Mouse (Mus musculus) midbrain, embryonic 12.5 days (tissue): ENCODE results near the gene Socs2. TPM values are rescaled to one million over a fixed set of nuclear protein-coding genes. Genes with fewer than 3 reads are reported as not detected.

Source experiments
- ATAC-seq: fragments of 200-750 bp; cut with Nextera tagmentation; 2 replicates; pipeline ENCODE4 v1.8.0; 2017; ENCODE audit warnings: low read depth, moderate TSS enrichment, moderate library complexity; ENCODE audit not compliant: low FRiP score
- H3K27ac ChIP-seq: fragments of 300-500 bp; sonication (generic); replicated peaks from 2 replicates; pipeline ENCODE4 v1.5.1; 2016; ENCODE audit warnings: mild to moderate bottlenecking
- H3K27me3 ChIP-seq: fragments of 300-500 bp; sonication (generic); 2 replicates; pipeline ENCODE4 v1.6.1; 2016; ENCODE audit warnings: mild to moderate bottlenecking
- H3K36me3 ChIP-seq: fragments of 300-500 bp; sonication (generic); 2 replicates; pipeline ENCODE4 v1.6.1; 2016
- H3K4me1 ChIP-seq: fragments of 300-500 bp; sonication (generic); 2 replicates; pipeline ENCODE4 v1.6.1; 2016
- H3K4me2 ChIP-seq: fragments of 300-500 bp; sonication (generic); replicated peaks from 2 replicates; pipeline ENCODE4 v1.6.1; 2016; ENCODE audit warnings: mild to moderate bottlenecking, moderate library complexity
- H3K4me3 ChIP-seq: fragments of 300-500 bp; sonication (generic); 2 replicates; pipeline ENCODE4 v1.5.1; 2016; ENCODE audit warnings: mild to moderate bottlenecking
- H3K9ac ChIP-seq: fragments of 300-500 bp; sonication (generic); replicated peaks from 2 replicates; pipeline ENCODE4 v1.6.1; 2016; ENCODE audit warnings: mild to moderate bottlenecking, moderate library complexity
- H3K9me3 ChIP-seq: fragments of 300-500 bp; sonication (generic); 2 replicates; pipeline ENCODE4 v1.6.1; 2016; ENCODE audit warnings: mild to moderate bottlenecking
- WGBS: fragments of 180-500 bp; shearing (Covaris S2); methylation state at CpG from one replicate; pipeline ENCODE4 v1.1.7; 2016; 5-methylcytosine and 5-hydroxymethylcytosine counted together
- polyA plus RNA-seq: library from polyadenylated mRNA; unstranded; fragments of >200 nt; fragmentation: Nextera tagmentation; extraction: Ambion mirVana; gene quantifications from 2 replicates; pipeline ENCODE4 v1.2.1, GENCODE M21; 2016

The Socs2 gene
- polyA plus RNA-seq = 37.9 and 38.4 TPM in 2 replicates

GRCm38 (mm10) chr10:95416685-95417495 is at the start of gene Socs2:
Socs2 (minus strand) TSS chr10:95417180.
- Histone ChIP-seq H3K27me3 (peaks cover 16% of the 10 kb centered on the region), H3K4me1 (peaks cover 15% of the 10 kb centered on the region), H3K9ac (peak within 1 kb of the TSS; percentile 87), H3K36me3 (no peaks in the 10 kb centered on the region), H3K4me2 (peak within 1 kb of the TSS; percentile 98), H3K9me3 (no peaks in the 10 kb centered on the region), H3K27ac (peak within 1 kb of the TSS; percentile 85), H3K4me3 (peak within 1 kb of the TSS; percentile 71)
- WGBS = under 1% methylated on average over 57 of the region's 66 CpGs
- ATAC-seq = peak; percentile 85

GRCm38 (mm10) chr10:95465485-95465896 is 48.5 kb upstream of the Socs2 start:
- no peak overlapping the region for H3K4me3 ChIP-seq
- 73% methylated on average over 4 of the region's 4 CpGs for WGBS
- H3K9me3 ChIP-seq = no peaks in the 10 kb centered on the region
- H3K4me2 ChIP-seq = no peak overlapping the region
- H3K9ac ChIP-seq = no peak overlapping the region
- no peak for ATAC-seq
- no peaks in the 10 kb centered on the region for H3K27me3 ChIP-seq
- H3K36me3 ChIP-seq = no peaks in the 10 kb centered on the region
- no peak overlapping the region for H3K27ac ChIP-seq
- H3K4me1 ChIP-seq = peaks cover 7% of the 10 kb centered on the region; the same call in 1 of the 2 replicates

DNA sequence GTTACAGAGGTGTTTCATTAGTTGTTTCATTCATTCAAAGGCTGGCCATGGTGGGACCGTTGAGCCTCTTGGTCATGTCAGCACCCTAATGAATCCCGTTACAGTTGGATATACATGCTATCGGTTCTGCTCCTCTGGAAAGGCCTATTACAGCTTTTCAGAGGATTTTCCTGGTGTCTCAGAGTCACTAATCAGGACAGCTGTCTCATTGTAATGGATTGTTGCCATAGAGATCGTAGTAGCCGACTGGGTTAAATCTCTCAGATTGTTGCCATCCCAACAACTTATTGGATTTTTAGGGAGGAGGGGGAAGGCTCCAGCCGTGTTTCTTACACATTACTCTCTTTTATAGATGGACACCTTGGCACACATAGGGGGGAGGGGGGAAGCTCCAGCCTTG is 47.5 kb upstream of the Socs2 start:
- no peaks in the 10 kb centered on the region for H3K9me3 ChIP-seq
- H3K27me3 ChIP-seq = no peaks in the 10 kb centered on the region
- H3K4me1 ChIP-seq = peaks cover 7% of the 10 kb centered on the region; the same call in 1 of the 2 replicates
- no peak overlapping the region for H3K4me2 ChIP-seq
- H3K4me3 ChIP-seq = no peak overlapping the region
- H3K27ac ChIP-seq = no peak overlapping the region
- WGBS = 38% methylated on average over 6 of the region's 6 CpGs
- no peak overlapping the region for H3K9ac ChIP-seq
- H3K36me3 ChIP-seq = no peaks in the 10 kb centered on the region
- ATAC-seq = no peak

GRCm38 (mm10) chr10:95462231-95462630 is 45.3 kb upstream of the Socs2 start:
- Histone ChIP-seq H3K27me3 (no peaks in the 10 kb centered on the region), H3K36me3 (no peaks in the 10 kb centered on the region), H3K4me3 (no peak overlapping the region), H3K4me1 (peaks cover 7% of the 10 kb centered on the region; the same call in 1 of the 2 replicates), H3K27ac (no peak overlapping the region), H3K9ac (no peak overlapping the region), H3K9me3 (no peaks in the 10 kb centered on the region), H3K4me2 (no peak overlapping the region)
- WGBS = 89% methylated on average over 1 of the region's 1 CpGs
- no peak for ATAC-seq

- Histone ChIP-seq H3K36me3 (no peaks in the 10 kb centered on the region), H3K27ac (no peak overlapping the region), H3K27me3 (no peaks in the 10 kb centered on the region), H3K4me3 (no peak overlapping the region), H3K4me1 (peaks cover 7% of the 10 kb centered on the region; the same call in 1 of the 2 replicates), H3K9ac (no peak overlapping the region), H3K4me2 (no peak overlapping the region), H3K9me3 (no peaks in the 10 kb centered on the region)
- ATAC-seq = no peak
- WGBS = 44% methylated on average over 4 of the region's 4 CpGs
Measured at GRCm38 (mm10) chr10:95461053-95461553, 44.1 kb upstream of the Socs2 start.

DNA sequence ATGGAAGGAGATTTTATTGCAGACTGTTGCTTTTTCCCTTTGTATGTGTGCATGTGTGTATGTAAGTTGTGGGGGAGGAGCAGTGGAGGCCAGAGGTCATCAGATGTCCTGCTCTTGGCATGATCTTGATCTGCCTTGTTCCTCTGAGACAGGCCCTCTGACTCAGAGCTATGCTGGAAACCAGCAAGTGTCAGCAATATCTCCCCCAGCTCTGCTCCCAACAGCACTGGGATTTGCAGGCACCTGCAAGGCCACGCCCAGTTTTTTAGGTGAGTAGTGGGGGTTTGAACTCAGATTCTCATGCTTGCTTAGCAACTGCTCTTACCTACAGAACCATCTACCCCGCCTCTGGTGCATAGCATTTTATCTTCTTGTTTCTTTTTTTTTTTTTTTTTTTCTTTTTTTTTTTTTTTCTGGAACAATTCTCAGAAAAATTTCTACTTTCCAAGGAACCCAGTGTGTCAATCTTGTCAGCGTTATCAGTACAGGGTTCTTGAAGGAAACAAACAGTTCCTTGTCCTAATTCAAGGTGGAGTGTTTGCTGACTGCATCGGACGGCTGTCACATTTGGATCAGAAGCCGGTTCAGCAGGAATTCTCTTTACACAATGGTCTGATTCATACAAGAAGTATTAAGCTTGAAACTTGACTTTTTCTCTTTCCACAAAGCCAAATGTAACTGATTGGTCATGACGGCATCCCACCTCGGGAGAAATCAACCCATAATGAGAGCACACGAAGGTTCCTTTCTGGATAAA is 41.2 kb upstream of the Socs2 start:
- H3K9ac ChIP-seq = no peak overlapping the region
- no peaks in the 10 kb centered on the region for H3K9me3 ChIP-seq
- H3K4me1 ChIP-seq = no peaks in the 10 kb centered on the region
- H3K36me3 ChIP-seq = no peaks in the 10 kb centered on the region
- no peak overlapping the region for H3K4me2 ChIP-seq
- ATAC-seq = no peak
- WGBS = 88% methylated on average over 9 of the region's 9 CpGs
- no peak overlapping the region for H3K4me3 ChIP-seq
- H3K27me3 ChIP-seq = no peaks in the 10 kb centered on the region
- H3K27ac ChIP-seq = no peak overlapping the region

DNA sequence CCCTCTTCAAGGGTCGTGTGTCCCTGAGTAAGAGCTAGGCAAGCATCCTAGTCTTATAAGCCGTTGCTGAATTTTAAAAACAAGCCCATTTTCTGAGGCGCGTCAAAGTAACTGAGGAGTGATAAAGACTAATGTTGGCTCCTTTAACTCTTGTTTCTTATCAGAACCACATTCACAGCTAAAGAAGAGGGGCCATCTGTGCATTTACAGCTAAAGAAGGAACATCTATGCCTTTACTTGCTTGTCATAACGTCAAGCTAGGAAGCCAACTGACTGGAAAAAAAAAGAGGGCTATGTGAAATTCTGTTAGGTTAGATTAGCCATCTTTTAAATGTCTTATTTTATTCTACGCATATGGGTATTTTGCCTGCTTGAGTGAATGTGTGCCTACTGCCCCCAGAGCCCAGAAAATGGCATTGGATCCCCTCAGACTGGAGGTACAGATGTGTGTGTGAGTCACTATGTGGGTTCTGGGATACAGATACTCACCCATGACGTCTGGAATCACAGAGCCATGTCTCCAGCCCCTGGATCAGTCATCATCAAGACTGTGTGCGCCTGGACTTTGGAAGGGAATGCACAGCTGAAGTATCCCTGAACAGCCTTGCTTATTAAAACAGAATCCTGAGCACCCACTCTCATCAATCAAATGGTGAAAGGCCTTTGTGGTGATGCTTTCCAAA is 40.5 kb upstream of the Socs2 start:
- Histone ChIP-seq H3K27ac (no peak overlapping the region), H3K9ac (no peak overlapping the region), H3K4me3 (no peak overlapping the region), H3K9me3 (no peaks in the 10 kb centered on the region), H3K27me3 (no peaks in the 10 kb centered on the region), H3K4me2 (no peak overlapping the region), H3K4me1 (no peaks in the 10 kb centered on the region), H3K36me3 (no peaks in the 10 kb centered on the region)
- 89% methylated on average over 8 of the region's 8 CpGs for WGBS
- no peak for ATAC-seq

DNA sequence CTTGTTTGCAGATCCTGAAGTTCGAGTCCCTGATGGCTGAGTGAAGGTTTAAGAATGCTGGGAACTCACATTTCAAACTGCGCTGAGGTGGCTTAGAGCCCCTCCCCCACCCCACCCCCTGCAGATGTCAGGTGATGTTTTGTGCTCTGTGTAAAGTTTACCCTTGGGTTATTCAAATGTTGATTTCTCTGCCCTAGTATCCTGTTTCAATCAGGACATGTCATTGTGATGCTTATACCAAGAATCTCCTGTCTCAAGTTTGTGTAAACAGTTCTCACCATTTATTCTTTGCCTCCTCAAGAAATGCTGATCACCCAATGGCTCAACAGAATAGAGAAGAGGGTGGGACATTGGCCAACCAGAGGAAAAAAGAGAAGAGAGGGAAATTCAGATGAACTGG is 39.1 kb upstream of the Socs2 start:
- no peak for ATAC-seq
- H3K27ac ChIP-seq = no peak overlapping the region
- no peaks in the 10 kb centered on the region for H3K36me3 ChIP-seq
- no peaks in the 10 kb centered on the region for H3K4me1 ChIP-seq
- H3K9ac ChIP-seq = no peak overlapping the region
- H3K4me3 ChIP-seq = no peak overlapping the region
- no peaks in the 10 kb centered on the region for H3K9me3 ChIP-seq
- WGBS = 75% methylated on average over 2 of the region's 2 CpGs
- no peak overlapping the region for H3K4me2 ChIP-seq
- no peaks in the 10 kb centered on the region for H3K27me3 ChIP-seq

DNA sequence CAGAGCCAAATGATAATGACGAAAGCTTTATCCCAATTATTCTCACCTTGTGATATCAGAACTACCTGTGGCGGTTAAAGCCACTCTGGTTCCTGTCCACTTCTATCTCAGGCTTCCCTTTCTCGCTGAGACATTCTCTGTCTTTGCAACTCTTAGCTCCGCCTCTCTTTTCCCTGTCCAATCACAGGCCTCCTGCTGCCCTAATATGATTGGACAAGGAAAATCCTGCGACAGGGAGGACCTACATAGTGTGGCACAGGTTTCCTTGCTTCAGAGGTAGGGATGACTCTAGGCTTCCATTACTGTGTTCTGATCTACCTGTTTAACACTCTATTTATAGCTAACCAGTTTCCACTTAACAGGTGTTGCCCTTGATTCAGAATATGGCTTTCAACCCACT is 36.3 kb upstream of the Socs2 start:
- ATAC-seq = no peak
- 88% methylated on average over 5 of the region's 5 CpGs for WGBS

DNA sequence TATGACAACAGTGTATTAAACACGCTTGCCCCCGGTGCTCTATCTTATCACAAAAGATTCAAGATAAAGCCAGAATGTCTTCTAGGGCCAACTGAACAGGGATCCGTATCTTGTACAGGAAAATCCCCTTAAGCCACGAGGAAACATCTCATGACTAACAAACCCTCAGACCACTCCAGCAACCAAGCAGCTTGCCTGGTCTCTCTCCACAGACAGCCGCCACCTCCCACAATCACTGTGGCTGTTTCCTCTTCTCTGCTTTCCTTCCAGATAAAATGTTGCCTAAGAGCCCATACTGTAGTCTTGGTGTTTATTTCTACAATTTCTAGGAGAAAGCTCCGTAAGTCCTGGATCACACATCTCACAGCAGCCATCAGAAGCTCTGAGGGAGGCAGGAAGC is 32.1 kb upstream of the Socs2 start:
- Histone ChIP-seq H3K27me3 (no peaks in the 10 kb centered on the region), H3K4me2 (no peak overlapping the region), H3K4me1 (no peaks in the 10 kb centered on the region), H3K36me3 (no peaks in the 10 kb centered on the region), H3K27ac (no peak overlapping the region), H3K9ac (no peak overlapping the region), H3K9me3 (no peaks in the 10 kb centered on the region), H3K4me3 (no peak overlapping the region)
- WGBS = 86% methylated on average over 6 of the region's 6 CpGs
- ATAC-seq = no peak

More for the DNA sequence above, 36.3 kb upstream of the Socs2 start:
- Histone ChIP-seq H3K9me3 (no peaks in the 10 kb centered on the region), H3K4me2 (no peak overlapping the region), H3K9ac (no peak overlapping the region), H3K27me3 (no peaks in the 10 kb centered on the region), H3K4me1 (no peaks in the 10 kb centered on the region), H3K27ac (no peak overlapping the region), H3K36me3 (no peaks in the 10 kb centered on the region), H3K4me3 (no peak overlapping the region)

- 94% methylated on average over 16 of the region's 16 CpGs for WGBS
Measured at GRCm38 (mm10) chr10:95447954-95448353, 31.0 kb upstream of the Socs2 start.

More at GRCm38 (mm10) chr10:95447954-95448353, 31.0 kb upstream of the Socs2 start:
- Histone ChIP-seq H3K36me3 (no peaks in the 10 kb centered on the region), H3K9me3 (no peaks in the 10 kb centered on the region), H3K27ac (no peak overlapping the region), H3K4me1 (no peaks in the 10 kb centered on the region), H3K9ac (no peak overlapping the region), H3K4me3 (no peak overlapping the region), H3K4me2 (no peak overlapping the region), H3K27me3 (no peaks in the 10 kb centered on the region)
- ATAC-seq = no peak
